Mouse (Mus musculus): ENCODE measurements around the gene Atf7.

DNA sequence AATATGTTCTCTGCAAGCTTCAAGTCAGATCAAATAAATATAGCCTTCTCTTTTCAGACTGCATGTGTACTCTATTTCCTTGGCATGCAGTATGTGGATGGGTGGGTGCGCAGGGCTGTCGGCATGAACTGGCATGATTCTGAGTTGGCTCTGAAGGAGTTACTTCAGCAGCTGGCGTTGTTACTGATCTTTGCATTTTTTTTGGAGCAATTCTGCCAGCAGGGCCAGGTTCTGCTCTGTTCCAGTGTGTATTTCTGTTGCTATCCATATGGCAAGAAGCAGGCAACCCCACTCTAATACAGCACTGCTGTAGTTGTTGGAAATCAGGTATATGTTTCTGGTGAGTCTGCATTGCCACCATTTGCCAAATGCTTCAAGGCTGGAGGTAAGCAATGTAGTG, 10.6 kb upstream of the Atf7 start:
- TF ChIP-seq POLR2A (IDR thresholded peaks at IDR 0.05; ENCODE audit: control insufficient read depth, extremely low read depth, insufficient read depth, low read length, poor library complexity), result no peak
- no peak for TF ChIP-seq CTCF (IDR thresholded peaks at IDR 0.05; ENCODE audit: borderline replicate concordance, control insufficient read depth, extremely low read depth, insufficient read depth, low read length, poor library complexity)
